Mouse (Mus musculus) liver, embryonic 12.5 days (tissue): Measurements from ENCODE around the gene Tshz2. TPM values are rescaled to one million over a fixed set of nuclear protein-coding genes. Genes with fewer than 3 reads are reported as not detected.
A peak's percentile ranks its signal among the peaks of the same experiment; 100 is the strongest.

Source experiments
- ATAC-seq: fragments of 200-750 bp; cut with Nextera tagmentation; 2 replicates; pipeline ENCODE4 v1.8.0; 2017; ENCODE audit warnings: moderate number of reproducible peaks, mild to moderate bottlenecking, moderate library complexity
- H3K27ac ChIP-seq: fragments of 300-500 bp; sonication (generic); 2 replicates; pipeline ENCODE4 v1.5.1; 2016; ENCODE audit warnings: mild to moderate bottlenecking
- H3K27me3 ChIP-seq: fragments of 300-500 bp; sonication (generic); replicated peaks from 2 replicates; pipeline ENCODE4 v1.6.1; 2016; ENCODE audit warnings: mild to moderate bottlenecking, moderate library complexity
- H3K36me3 ChIP-seq: fragments of 300-500 bp; sonication (generic); 2 replicates; pipeline ENCODE4 v1.6.1; 2016; ENCODE audit warnings: mild to moderate bottlenecking, moderate library complexity
- H3K4me1 ChIP-seq: fragments of 300-500 bp; sonication (generic); 2 replicates; pipeline ENCODE4 v1.6.1; 2016
- H3K4me2 ChIP-seq: fragments of 300-500 bp; sonication (generic); 2 replicates; pipeline ENCODE4 v1.6.1; 2016; ENCODE audit warnings: mild to moderate bottlenecking, moderate library complexity
- H3K4me3 ChIP-seq: fragments of 300-500 bp; sonication (generic); 2 replicates; pipeline ENCODE4 v1.5.1; 2016; ENCODE audit warnings: mild to moderate bottlenecking, moderate library complexity
- H3K9ac ChIP-seq: fragments of 300-500 bp; sonication (generic); 2 replicates; pipeline ENCODE4 v1.6.1; 2016; ENCODE audit warnings: mild to moderate bottlenecking, moderate library complexity
- H3K9me3 ChIP-seq: fragments of 300-500 bp; sonication (generic); replicated peaks from 2 replicates; pipeline ENCODE4 v1.6.1; 2016; ENCODE audit warnings: mild to moderate bottlenecking, moderate library complexity
- whole genome bisulfite sequencing: fragments of 180-500 bp; shearing (Covaris S2); methylation state at CpG from one replicate; pipeline ENCODE4 v1.1.7; 2016; ENCODE audit not compliant: insufficient replicate concordance; 5-methylcytosine and 5-hydroxymethylcytosine counted together
- polyA plus RNA-seq: library from polyadenylated mRNA; unstranded; fragments of >200 nt; fragmentation: Nextera tagmentation; extraction: Ambion mirVana; gene quantifications from 2 replicates; pipeline ENCODE4 v1.2.1, GENCODE M21; 2016

Tshz2 gene
- polyA plus RNA-seq, 1 experiment from 2014 or later: 2.9 TPM

DNA sequence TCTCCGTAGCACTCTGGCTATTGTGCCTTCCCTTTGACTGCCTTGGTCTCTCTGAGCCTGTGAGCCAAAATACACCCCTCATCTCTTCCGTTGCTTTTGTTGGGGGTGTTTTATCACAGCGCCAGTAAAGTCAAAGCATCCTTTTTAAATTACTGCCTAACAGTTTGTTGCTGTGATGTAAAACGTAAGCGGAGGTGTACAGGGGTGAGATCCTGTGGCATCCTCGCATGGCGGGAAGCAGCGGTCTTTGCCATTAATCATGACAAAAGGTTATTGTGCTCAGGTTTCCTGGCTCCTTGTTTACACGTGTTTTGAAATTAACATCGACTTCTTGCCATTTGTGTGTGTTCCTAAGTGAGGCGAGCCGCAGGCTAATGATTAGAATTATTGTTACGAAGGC is 282.5 kb downstream of the Tshz2 start:
- H3K27ac ChIP-seq: no peak overlapping the region
- H3K4me1 ChIP-seq: no peaks in the 10 kb centered on the region
- H3K9ac ChIP-seq: no peak overlapping the region
- H3K9me3 ChIP-seq: no peaks in the 10 kb centered on the region
- 74% methylated on average over 13 of the region's 13 CpGs for WGBS
- no peak overlapping the region for H3K4me2 ChIP-seq
- H3K36me3 ChIP-seq: no peaks in the 10 kb centered on the region
- ATAC-seq: no peak
- no peak overlapping the region for H3K4me3 ChIP-seq
- no peaks in the 10 kb centered on the region for H3K27me3 ChIP-seq

DNA sequence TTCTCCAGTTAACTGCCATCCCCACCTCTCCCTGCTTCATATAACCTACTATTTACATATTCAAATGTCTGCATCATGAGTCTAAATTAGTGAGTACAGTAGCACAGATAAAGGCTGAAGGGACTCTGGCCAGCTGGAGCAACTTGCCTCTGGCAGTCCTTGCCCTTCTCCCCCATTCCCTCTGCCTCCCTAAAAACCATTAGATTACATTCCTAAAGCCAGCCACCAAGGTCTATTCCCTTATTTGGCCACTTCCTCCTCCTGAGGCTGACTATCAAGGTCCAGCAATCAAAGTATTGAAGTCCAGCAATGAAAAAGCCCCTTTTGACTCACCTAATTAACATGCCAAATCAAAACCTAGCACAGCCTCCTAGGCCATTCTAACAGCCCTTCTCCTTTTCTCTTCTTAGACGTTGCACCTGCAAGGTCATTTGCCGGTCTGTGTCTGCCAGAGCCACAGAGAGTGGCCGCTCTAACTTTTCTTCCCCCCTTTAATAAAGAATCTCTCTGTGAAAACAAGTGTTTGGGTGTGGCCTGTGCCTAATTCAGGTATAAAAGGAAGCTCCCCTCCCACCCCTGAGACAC is 286.4 kb downstream of the Tshz2 start:
- H3K9me3 ChIP-seq: no peaks in the 10 kb centered on the region
- no peak overlapping the region for H3K4me3 ChIP-seq
- no peaks in the 10 kb centered on the region for H3K36me3 ChIP-seq
- 71% methylated on average over 3 of the region's 3 CpGs for WGBS
- H3K4me2 ChIP-seq: no peak overlapping the region
- no peak for ATAC-seq
- no peak overlapping the region for H3K27ac ChIP-seq
- no peak overlapping the region for H3K9ac ChIP-seq
- no peaks in the 10 kb centered on the region for H3K27me3 ChIP-seq
- no peaks in the 10 kb centered on the region for H3K4me1 ChIP-seq

DNA sequence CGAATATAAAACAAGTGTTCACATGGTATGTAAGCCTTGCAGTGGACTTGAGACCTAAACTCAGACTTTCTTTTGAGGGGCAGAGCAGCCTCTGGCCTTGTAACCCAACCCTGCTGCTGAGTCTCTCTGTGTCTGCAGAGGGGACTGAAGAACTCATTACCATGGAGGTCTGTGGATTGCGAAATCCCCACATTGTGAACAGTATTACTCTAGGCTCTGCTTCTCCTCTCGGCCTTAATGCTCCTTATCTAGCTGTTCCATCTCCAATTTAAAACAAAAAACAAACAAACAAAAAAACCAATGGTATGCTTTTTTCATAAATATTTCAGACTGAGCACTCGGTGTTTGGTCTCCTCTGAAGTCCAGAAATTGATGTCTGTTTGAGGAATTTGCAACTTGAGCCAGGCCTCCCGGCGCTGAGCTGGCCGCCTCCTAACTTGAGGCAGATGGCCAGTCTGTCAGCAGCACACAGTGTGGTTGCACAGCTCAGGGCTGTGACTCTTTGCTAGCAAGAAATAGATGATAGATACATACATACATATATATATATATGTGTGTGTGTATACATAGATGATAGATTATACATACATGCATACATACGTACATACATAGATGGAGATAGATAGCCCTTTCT is 291.5 kb downstream of the Tshz2 start:
- Histone ChIP-seq H3K9me3 (no peaks in the 10 kb centered on the region), H3K9ac (no peak overlapping the region), H3K36me3 (no peaks in the 10 kb centered on the region), H3K4me1 (no peaks in the 10 kb centered on the region), H3K4me3 (no peak overlapping the region), H3K27ac (no peak overlapping the region), H3K27me3 (no peaks in the 10 kb centered on the region), H3K4me2 (no peak overlapping the region)
- no peak for ATAC-seq
- WGBS: 67% methylated on average over 8 of the region's 8 CpGs

DNA sequence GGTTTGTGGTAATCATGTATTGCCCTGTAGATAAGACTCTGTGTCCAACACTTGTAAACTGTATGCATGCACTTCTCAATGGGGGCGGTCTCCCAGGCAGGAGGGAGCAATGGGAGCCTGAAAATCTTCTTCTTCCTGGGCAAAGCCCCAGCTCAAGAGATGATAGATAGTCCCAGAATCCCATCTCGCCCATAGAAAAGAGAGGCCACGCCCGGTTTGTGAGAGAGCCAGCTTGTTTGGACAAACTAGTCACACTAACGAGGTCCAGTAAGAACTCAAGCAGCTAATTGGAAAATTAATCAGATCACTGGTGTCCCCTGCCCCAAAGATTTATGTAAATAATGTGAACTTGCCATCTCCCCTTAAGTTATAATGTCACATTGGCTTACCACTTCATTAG is 292.7 kb downstream of the Tshz2 start:
- no peaks in the 10 kb centered on the region for H3K9me3 ChIP-seq
- H3K4me1 ChIP-seq: no peaks in the 10 kb centered on the region
- H3K27me3 ChIP-seq: no peaks in the 10 kb centered on the region
- no peak overlapping the region for H3K9ac ChIP-seq
- no peak for ATAC-seq
- no peaks in the 10 kb centered on the region for H3K36me3 ChIP-seq
- 54% methylated on average over 5 of the region's 5 CpGs for WGBS
- H3K4me3 ChIP-seq: no peak overlapping the region
- no peak overlapping the region for H3K4me2 ChIP-seq
- no peak overlapping the region for H3K27ac ChIP-seq

DNA sequence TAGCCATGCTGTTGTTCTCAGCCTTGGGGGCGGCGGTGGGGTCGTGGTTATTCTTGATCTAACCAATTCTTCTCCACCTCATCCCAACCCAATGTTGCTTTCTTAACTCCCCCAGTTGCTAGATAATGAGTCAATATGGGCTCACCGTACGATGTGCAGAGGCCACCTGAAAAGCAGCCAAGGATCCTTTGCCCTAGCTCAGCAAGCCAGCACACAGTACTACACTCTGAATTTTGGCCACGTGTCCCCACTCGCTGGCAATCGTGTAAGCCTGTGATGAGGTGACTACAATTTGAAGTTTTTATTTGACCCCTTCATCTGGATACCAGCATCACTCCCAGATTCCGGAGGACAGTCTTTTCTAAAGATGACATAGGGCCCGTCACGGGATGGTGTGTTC is 293.2 kb downstream of the Tshz2 start:
- H3K4me2 ChIP-seq: no peak overlapping the region
- no peaks in the 10 kb centered on the region for H3K9me3 ChIP-seq
- ATAC-seq: no peak
- no peaks in the 10 kb centered on the region for H3K27me3 ChIP-seq
- H3K4me1 ChIP-seq: no peaks in the 10 kb centered on the region
- H3K36me3 ChIP-seq: no peaks in the 10 kb centered on the region
- H3K9ac ChIP-seq: no peak overlapping the region
- 76% methylated on average over 11 of the region's 11 CpGs for WGBS
- H3K4me3 ChIP-seq: no peak overlapping the region
- H3K27ac ChIP-seq: no peak overlapping the region

DNA sequence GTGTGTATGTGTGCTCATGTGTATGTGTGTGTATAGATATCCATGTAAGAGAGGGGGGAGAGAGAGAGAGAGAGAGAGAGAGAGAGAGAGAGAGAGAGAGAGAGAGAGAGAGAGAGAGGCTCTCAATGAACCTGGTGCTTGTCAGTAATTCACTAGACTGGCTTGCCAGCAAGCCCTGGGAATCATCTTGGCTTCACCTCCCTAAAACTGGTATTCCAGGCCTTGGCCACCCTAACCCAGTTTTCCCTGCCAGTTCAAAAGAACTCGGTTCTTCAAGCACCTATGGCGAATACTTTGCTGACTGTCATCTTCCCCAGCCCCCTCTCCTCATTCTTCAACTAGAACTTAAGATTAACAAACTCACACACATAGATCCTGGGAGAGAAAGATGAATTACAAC is 294.6 kb downstream of the Tshz2 start:
- Histone ChIP-seq H3K27me3 (no peaks in the 10 kb centered on the region), H3K4me1 (no peaks in the 10 kb centered on the region), H3K4me2 (no peak overlapping the region), H3K9me3 (no peaks in the 10 kb centered on the region), H3K27ac (no peak overlapping the region), H3K9ac (no peak overlapping the region), H3K36me3 (no peaks in the 10 kb centered on the region), H3K4me3 (no peak overlapping the region)
- ATAC-seq: no peak
- 49% methylated on average over 2 of the region's 2 CpGs for WGBS

- ATAC-seq: no peak
- Histone ChIP-seq H3K27ac (no peak overlapping the region), H3K9me3 (no peaks in the 10 kb centered on the region), H3K4me3 (no peak overlapping the region), H3K36me3 (no peaks in the 10 kb centered on the region), H3K27me3 (no peaks in the 10 kb centered on the region), H3K4me2 (no peak overlapping the region), H3K4me1 (no peaks in the 10 kb centered on the region), H3K9ac (no peak overlapping the region)
- WGBS: 72% methylated on average over 14 of the region's 14 CpGs
Measured at GRCm38 (mm10) chr2:169928447-169929120, 295.8 kb downstream of the Tshz2 start.

DNA sequence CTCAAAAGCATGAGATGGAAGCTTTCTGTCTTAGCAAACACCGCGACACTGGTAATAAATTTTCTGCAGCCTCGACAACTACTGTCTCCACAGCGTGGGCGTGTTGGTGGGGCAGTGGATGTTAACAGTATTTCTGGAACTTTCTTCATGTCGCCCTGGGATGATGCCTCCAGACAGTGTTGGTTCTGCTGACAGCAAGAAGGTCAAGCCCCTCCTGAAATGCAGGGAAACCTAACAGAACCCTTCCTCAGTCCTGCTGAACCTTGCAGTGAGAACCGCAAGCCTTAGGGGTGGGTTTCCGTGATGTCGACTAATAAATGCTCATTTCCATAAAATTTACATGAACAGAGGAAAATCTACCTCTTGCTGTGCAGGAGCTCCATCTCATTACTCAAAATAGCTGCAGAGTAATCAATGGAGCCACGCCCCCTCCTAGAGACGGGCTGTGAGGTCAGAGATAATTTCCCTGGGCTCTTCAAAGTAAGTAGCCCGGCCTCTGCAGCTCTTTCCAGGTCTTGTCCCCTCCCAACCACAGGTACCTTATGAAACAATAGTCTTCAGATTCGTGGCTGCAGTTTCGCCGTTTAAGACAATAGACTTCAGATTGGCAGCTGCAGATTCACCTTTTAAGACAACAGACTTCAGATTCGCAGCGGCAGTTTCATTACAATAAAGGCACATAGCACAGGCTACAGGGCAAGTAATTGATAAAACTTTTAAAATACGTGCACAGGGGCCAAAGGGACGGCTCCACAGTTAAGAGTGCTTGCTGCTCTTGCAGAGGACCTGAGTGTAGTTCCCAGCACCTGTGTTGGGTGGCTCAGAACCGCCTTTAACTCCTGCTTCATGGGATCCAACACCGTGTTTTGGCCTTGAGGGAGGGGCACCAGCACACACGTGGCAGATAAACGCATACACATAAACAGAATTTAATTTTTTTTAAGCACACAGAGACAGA is 297.0 kb downstream of the Tshz2 start:
- Histone ChIP-seq H3K4me3 (peak overlapping the region; percentile 21; the same call in 1 of the 2 replicates), H3K4me2 (peak overlapping the region; percentile 31), H3K27ac (no peak overlapping the region), H3K27me3 (no peaks in the 10 kb centered on the region), H3K36me3 (no peaks in the 10 kb centered on the region), H3K9ac (no peak overlapping the region), H3K4me1 (no peaks in the 10 kb centered on the region), H3K9me3 (no peaks in the 10 kb centered on the region)
- ATAC-seq: peak; percentile 44; the same call in 1 of the 2 replicates
- WGBS: 44% methylated on average over 23 of the region's 23 CpGs

GRCm38 (mm10) chr2:169935642-169936041 is 302.8 kb downstream of the Tshz2 start:
- Histone ChIP-seq H3K4me3 (no peak overlapping the region), H3K36me3 (no peaks in the 10 kb centered on the region), H3K27ac (no peak overlapping the region), H3K27me3 (no peaks in the 10 kb centered on the region), H3K4me1 (no peaks in the 10 kb centered on the region), H3K9ac (no peak overlapping the region), H3K9me3 (no peaks in the 10 kb centered on the region), H3K4me2 (no peak overlapping the region)
- no peak for ATAC-seq
- 56% methylated on average over 6 of the region's 6 CpGs for WGBS

DNA sequence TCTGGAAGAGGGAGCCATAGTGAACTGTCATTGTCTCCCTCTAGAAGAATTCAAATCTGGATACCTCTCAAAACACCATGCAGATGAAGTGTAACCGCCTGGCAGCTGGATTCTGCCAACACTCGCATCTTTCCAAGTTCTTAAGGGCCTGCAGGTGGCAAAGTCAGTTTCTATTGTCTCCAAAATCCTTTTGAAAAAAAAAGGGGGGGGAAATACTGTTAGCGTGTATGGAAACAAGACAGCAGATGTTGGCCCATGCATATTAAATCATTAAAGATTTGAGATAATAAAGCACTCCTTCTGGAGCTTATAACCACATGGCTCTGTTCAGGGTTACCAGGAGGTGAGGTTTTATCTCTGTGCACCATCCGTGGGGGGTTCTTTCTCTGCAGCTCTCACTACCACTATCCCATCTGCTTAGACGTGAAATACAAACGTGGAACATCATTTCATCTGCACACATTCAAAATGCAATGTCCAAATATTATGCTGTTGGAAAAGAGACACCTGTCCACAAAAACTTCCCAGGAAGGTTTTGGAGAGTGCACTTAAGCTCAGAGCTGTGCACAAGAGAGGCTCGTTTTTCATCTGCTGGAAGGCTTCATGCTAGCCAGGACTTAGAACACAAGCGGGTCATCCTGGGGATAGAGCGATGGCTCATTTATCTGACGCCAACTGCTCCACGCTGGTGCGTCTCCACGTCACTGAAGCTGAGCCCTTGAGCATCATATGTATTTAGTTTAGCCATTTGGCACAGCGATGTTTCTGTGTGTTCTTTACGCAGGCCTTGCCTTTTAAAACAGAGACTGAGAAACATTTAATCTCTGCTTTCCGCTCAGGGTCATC is 307.7 kb downstream of the Tshz2 start:
- Histone ChIP-seq H3K4me3 (no peak overlapping the region), H3K4me2 (no peak overlapping the region), H3K36me3 (no peaks in the 10 kb centered on the region), H3K4me1 (no peaks in the 10 kb centered on the region), H3K9me3 (peaks cover 5% of the 10 kb centered on the region), H3K27ac (no peak overlapping the region), H3K27me3 (no peaks in the 10 kb centered on the region), H3K9ac (no peak overlapping the region)
- 70% methylated on average over 16 of the region's 16 CpGs for WGBS
- ATAC-seq: no peak

DNA sequence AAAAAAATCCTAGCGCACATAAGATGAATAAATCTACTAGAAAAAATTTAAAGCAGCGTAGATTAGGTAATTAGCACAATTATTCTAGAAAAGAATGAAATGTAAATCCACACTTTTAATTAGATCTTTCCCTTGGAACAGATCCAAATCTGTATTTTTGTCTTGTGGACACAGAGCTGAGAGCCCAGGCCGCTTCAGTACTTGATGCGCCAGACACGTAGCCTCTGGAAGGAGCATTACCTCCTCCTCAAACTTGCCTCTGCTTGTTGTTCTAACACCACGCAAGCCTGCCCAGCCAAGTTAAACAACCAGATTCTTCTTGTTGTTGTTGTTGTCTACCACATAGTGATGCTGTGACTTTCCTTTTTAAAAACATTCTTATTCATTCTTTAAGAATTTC is 310.9 kb downstream of the Tshz2 start:
- ATAC-seq: no peak
- Histone ChIP-seq H3K9ac (no peak overlapping the region), H3K27me3 (no peaks in the 10 kb centered on the region), H3K9me3 (peaks cover 5% of the 10 kb centered on the region), H3K27ac (no peak overlapping the region), H3K4me1 (no peaks in the 10 kb centered on the region), H3K36me3 (no peaks in the 10 kb centered on the region), H3K4me3 (no peak overlapping the region), H3K4me2 (no peak overlapping the region)
- WGBS: 87% methylated on average over 6 of the region's 6 CpGs
